Mouse (Mus musculus): ENCODE results near the gene Gm17660.

GRCm38 (mm10) chr5:104096078-104096938 lies 18.9 kb upstream of the Gm17660 start:
- TF ChIP-seq CTCF (IDR thresholded peaks at IDR 0.05; ENCODE audit: low read depth), result no peak
- TF ChIP-seq EP300 (optimal IDR thresholded peaks at IDR 0.05), result peak; percentile 77
